Mouse (Mus musculus): ENCODE data around the gene Nop16. TPM values are rescaled to one million over a fixed set of nuclear protein-coding genes. Genes with fewer than 3 reads are reported as not detected.

Gene Nop16
- total and polyA plus RNA-seq, 2 experiments from 2014 or later: 19.7 to 53.0 TPM

DNA sequence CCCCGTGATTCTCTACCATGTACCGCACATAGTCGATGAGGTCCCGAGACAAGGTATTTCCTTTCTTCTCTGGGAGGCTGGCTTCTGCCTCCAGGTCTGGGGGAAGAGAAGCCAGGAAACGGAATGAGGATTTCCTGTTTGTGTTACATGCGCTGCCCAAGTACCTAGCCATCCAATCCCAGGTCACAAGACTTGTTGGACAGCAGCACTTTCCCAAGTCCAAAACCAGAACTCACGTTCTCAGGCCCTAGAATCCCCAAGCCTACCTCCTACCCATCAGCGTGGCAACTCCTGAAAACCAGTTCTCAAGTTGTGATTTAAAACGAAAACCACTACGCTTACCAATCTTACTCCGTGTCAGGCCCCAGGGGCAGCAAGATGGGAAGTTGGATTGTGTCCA, 4.1 kb downstream of the Nop16 start:
- Histone ChIP-seq H3K4me3 (ENCODE audit: low read length) (no peak overlapping the region), H3K4me2 (ENCODE audit: low read depth, low read length) (no peak overlapping the region), H3K27ac (no peak overlapping the region), H3K27me3 (ENCODE audit: insufficient read depth, low read length) (no peaks in the 10 kb centered on the region), H3K9ac (replicated peaks; ENCODE audit: low read length) (no peak overlapping the region), H3K36me3 (ENCODE audit: insufficient read depth, low read length) (peaks cover 14% of the 10 kb centered on the region), H3K9me3 (ENCODE audit: low read length) (no peaks in the 10 kb centered on the region), H3K4me1 (ENCODE audit: insufficient read depth, low read length) (no peaks in the 10 kb centered on the region)
- no peak for TF ChIP-seq CTCF (IDR thresholded peaks at IDR 0.05; ENCODE audit: low read depth)
- ATAC-seq: no peak
- DNase-seq (ENCODE audit: low spot score): no peak
- WGBS: 92% methylated on average over 11 of the region's 11 CpGs

DNA sequence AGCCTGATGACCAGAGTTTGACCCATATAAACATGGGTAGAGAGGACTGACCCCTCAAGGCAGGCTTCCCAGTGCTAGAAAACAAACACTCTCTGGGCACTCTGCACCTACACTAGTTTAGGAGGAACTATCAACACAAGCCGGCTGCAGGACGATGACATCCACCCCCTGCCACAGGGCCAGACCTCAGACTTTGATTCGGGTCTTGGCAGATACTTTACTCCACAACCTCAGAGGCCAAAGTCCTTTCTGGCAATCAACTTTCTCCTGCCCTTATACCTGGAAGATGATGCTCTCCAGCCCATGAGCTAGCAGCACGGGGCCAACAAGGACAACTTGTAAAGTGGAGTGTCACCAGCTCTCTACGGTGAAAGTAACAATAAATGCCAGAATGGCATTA, 7.0 kb downstream of the Nop16 start:
- TF ChIP-seq CTCF (IDR thresholded peaks at IDR 0.05; ENCODE audit: low read depth): no peak
- H3K36me3 ChIP-seq (ENCODE audit: insufficient read depth, low read length): peaks cover 25% of the 10 kb centered on the region
- WGBS: 94% methylated on average over 5 of the region's 5 CpGs

DNA sequence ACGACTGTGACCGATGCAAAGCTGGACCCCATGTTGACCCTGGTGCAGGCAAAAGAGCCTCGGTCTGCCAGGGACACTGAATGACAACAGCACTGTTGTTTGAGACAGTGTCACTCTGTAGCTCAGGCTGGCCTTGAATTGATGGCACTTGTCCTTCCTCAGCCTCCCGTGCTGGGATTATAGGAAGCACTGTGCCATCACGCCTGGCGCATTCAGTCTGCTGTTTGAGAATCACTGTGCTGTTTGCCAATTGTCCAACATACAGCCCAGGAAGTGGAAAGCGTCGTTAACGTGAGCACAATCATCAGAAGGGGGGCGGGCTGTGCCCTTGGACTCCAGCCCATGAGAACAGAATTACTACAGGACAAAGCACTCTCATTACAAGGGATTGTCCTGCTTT, 7.8 kb downstream of the Nop16 start:
- H3K27me3 ChIP-seq (ENCODE audit: insufficient read depth, low read length): no peaks in the 10 kb centered on the region
- no peak overlapping the region for H3K27ac ChIP-seq
- no peaks in the 10 kb centered on the region for H3K9me3 ChIP-seq (ENCODE audit: low read length)
- no peak overlapping the region for H3K9ac ChIP-seq (replicated peaks; ENCODE audit: low read length)
- ATAC-seq (0 out of 2 replicates have a peak, but pooled peaks have one; percentile 15), DNase-seq (ENCODE audit: low spot score) (no peak)
- H3K4me2 ChIP-seq (ENCODE audit: low read depth, low read length): no peak overlapping the region
- TF ChIP-seq CTCF (IDR thresholded peaks at IDR 0.05; ENCODE audit: low read depth): no peak
- peaks cover 25% of the 10 kb centered on the region for H3K36me3 ChIP-seq (ENCODE audit: insufficient read depth, low read length)
- WGBS: 54% methylated on average over 10 of the region's 10 CpGs
- no peaks in the 10 kb centered on the region for H3K4me1 ChIP-seq (ENCODE audit: insufficient read depth, low read length)
- H3K4me3 ChIP-seq (ENCODE audit: low read length): no peak overlapping the region

More for the DNA sequence above, 7.0 kb downstream of the Nop16 start:
- ATAC-seq: no peak
- Histone ChIP-seq H3K4me3 (ENCODE audit: low read length) (no peak overlapping the region), H3K9ac (replicated peaks; ENCODE audit: low read length) (no peak overlapping the region), H3K4me2 (ENCODE audit: low read depth, low read length) (no peak overlapping the region), H3K9me3 (ENCODE audit: low read length) (no peaks in the 10 kb centered on the region), H3K27ac (no peak overlapping the region), H3K27me3 (ENCODE audit: insufficient read depth, low read length) (no peaks in the 10 kb centered on the region), H3K4me1 (ENCODE audit: insufficient read depth, low read length) (no peaks in the 10 kb centered on the region)
- DNase-seq (ENCODE audit: low spot score): no peak

DNA sequence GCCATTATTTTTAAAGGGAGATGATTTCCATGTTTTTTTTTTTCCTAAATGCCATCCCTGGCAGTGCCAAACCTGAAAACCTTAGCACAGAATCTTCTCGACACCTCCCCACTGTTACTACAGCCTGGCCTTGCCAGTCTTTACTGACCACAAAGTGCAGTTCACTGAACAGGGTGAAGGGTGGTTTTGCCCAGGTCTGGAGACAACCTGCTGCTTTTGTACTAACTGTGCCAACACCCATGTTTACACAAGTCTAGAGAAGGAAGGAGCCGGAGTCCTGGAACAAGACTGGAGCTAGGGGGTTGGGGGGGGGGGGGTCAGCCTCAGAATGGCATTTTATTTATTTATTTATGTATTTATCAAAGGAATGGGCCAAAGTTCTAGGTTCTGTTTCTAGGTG, 8.5 kb downstream of the Nop16 start:
- peaks cover 25% of the 10 kb centered on the region for H3K36me3 ChIP-seq (ENCODE audit: insufficient read depth, low read length)
- peaks cover 5% of the 10 kb centered on the region; the same call in 1 of the 2 replicates for H3K4me1 ChIP-seq (ENCODE audit: insufficient read depth, low read length)
- H3K4me2 ChIP-seq (ENCODE audit: low read depth, low read length): no peak overlapping the region
- no peak for DNase-seq (ENCODE audit: low spot score)
- no peak for TF ChIP-seq CTCF (IDR thresholded peaks at IDR 0.05; ENCODE audit: low read depth)
- ATAC-seq: no peak
- no peak overlapping the region for H3K27ac ChIP-seq
- no peak overlapping the region for H3K4me3 ChIP-seq (ENCODE audit: low read length)
- H3K9me3 ChIP-seq (ENCODE audit: low read length): no peaks in the 10 kb centered on the region
- 72% methylated on average over 2 of the region's 2 CpGs for WGBS
- H3K27me3 ChIP-seq (ENCODE audit: insufficient read depth, low read length): no peaks in the 10 kb centered on the region
- no peak overlapping the region for H3K9ac ChIP-seq (replicated peaks; ENCODE audit: low read length)

DNA sequence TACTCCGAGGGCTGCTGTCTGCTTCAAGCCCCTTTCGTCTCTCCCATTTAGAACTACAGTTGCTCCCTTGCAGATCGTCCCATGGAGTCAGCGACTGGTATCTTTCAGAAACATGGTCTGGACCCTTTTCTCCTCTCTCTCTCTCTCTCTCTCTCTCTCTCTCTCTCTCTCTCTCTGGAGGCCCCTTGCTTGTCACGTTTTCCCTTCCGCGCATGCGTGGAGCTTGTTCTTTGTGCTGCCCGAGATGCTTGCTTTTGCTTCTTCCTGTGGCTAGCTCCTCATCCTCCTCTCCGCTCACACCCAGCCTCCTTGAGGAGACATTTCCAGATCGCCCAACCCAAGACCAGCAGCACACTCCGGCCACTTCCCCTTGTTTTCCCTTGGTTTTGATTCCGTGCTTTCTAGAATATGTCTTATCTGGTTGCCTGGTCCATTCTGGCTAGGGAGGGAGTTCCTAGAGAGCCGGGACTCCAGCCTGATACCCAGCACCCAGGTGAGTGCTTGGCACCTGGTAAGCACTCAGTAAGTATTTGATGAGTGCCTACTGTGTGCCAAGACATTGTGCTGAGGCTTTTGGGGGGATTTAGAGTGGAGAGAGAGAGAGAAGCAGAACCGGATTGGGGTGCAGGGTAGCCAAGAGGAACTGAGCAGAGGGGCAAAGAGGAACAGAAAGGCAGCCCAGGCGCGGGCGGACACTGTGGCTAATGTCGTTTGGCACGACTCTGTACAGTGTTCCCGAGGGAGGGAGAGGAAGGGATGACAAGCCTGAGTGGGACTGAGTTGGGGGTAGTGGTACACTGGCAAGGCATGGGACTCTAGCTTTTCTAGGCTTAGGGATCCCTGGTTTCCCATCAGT, 12.0 kb downstream of the Nop16 start:
- Histone ChIP-seq H3K27me3 (ENCODE audit: insufficient read depth, low read length) (no peaks in the 10 kb centered on the region), H3K4me1 (ENCODE audit: insufficient read depth, low read length) (peaks cover 10% of the 10 kb centered on the region; the same call in 1 of the 2 replicates), H3K4me3 (ENCODE audit: low read length) (no peak overlapping the region), H3K9me3 (ENCODE audit: low read length) (no peaks in the 10 kb centered on the region), H3K9ac (replicated peaks; ENCODE audit: low read length) (no peak overlapping the region), H3K36me3 (ENCODE audit: insufficient read depth, low read length) (peaks cover 13% of the 10 kb centered on the region; the same call in 1 of the 2 replicates), H3K4me2 (ENCODE audit: low read depth, low read length) (no peak overlapping the region), H3K27ac (0 out of 2 replicates have a peak overlapping the region, but pooled peaks have one; percentile 11)
- ATAC-seq (no peak), DNase-seq (ENCODE audit: low spot score) (no peak)
- 79% methylated on average over 21 of the region's 21 CpGs for WGBS
- no peak for TF ChIP-seq CTCF (IDR thresholded peaks at IDR 0.05; ENCODE audit: low read depth)

DNA sequence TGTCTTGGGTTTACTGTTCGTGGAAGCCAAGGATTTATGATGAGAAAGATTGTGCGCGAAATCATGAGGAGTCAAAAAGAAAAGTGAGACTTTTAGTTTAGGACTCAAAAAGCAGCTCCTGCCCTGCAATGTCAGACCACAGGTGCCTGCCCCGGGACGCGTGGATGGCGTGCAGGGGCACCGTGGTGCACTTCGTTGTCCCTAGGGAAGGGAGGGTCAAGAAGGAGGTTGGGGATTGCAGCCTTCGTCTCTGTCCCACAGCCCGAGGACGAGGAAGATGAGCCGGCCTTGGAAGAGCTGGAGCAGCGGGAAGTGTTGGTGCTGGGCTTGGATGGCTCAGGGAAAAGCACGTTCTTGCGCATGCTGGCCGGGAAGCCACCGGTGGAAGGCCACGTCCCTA, 14.4 kb downstream of the Nop16 start:
- Histone ChIP-seq H3K4me2 (ENCODE audit: low read depth, low read length) (peak overlapping the region; percentile 98), H3K36me3 (ENCODE audit: insufficient read depth, low read length) (peaks cover 8% of the 10 kb centered on the region; the same call in 1 of the 2 replicates), H3K9ac (replicated peaks; ENCODE audit: low read length) (peak overlapping the region; percentile 95), H3K27ac (peak overlapping the region; percentile 85), H3K4me1 (ENCODE audit: insufficient read depth, low read length) (peaks cover 10% of the 10 kb centered on the region; the same call in 1 of the 2 replicates), H3K4me3 (ENCODE audit: low read length) (peak overlapping the region; percentile 97), H3K27me3 (ENCODE audit: insufficient read depth, low read length) (no peaks in the 10 kb centered on the region), H3K9me3 (ENCODE audit: low read length) (no peaks in the 10 kb centered on the region)
- ATAC-seq: peak; percentile 25; the same call in 1 of the 2 replicates
- 1% methylated on average over 19 of the region's 19 CpGs for WGBS
- no peak for DNase-seq (ENCODE audit: low spot score)
- no peak for TF ChIP-seq CTCF (IDR thresholded peaks at IDR 0.05; ENCODE audit: low read depth)
